Mouse (Mus musculus) kidney, adult 2 months (tissue): ENCODE results near the gene Smco3.

Experiments
- CTCF ChIP-seq: fragments of 200-500 bp; conservative IDR thresholded peaks from 2 replicates; pipeline ENCODE4 v1.5.1; 2011; ENCODE audit warnings: low read depth, mild to moderate bottlenecking, control low read depth, low read length, moderate library complexity, mixed read lengths; ENCODE audit not compliant: insufficient read depth, insufficient read length
- POLR2A ChIP-seq: fragments of 200-500 bp; IDR thresholded peaks from one replicate; pipeline ENCODE4 v1.6.1; 2011; ENCODE audit warnings: low read depth, low read length, control low read depth

DNA sequence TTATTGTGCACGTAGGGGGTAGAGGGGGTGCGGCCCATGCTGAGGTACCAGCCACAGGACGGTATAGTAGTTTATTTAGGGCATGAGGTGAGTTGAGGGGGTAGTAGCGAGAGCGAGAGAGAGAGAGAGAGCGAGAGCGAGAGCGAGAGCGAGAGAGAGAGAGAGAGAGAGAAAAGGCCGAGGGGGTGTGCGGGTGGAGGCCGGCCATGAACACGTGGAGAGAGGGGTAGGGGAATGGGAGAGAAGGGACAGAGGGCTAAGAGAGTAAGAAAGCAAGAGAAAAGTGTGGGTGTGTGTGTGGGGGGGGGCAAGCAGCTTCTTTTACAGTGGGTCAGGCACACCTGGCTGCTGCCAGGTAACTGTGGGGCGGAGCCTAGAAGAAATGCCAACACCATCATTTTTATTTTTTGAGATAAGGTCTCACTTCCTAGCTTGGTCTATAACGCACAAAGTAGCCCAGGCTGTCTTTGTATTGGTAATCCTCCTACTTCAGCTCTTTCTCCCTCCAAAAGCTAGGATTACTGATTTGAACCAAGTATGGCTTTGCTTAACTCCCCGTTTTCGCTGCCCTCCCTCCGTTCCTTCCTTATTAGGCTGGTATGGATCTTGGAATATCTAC is 27.7 kb downstream of the Smco3 start:
- TF ChIP-seq CTCF (no peak), POLR2A (no peak)
